Mouse (Mus musculus): ENCODE data around the gene Zmym2. TPM values are rescaled to one million over a fixed set of nuclear protein-coding genes. Genes with fewer than 3 reads are reported as not detected.
"Not testable (repeated sequence)": the region's sequence is repeated elsewhere in the genome, so short reads cannot be mapped to it uniquely, and the experiment has no call there.

Zmym2 gene
- total RNA-seq (2021): 10 to 100 TPM; 84.9 to 91.3 TPM

- peak; percentile 60 to 67 for DNase-seq (ENCODE audit: extremely low spot score in 1 of 2, low spot score in 1 of 2)
Measured at GRCm38 (mm10) chr14:56886594-56887513, at the start of gene Zmym2. TSS of gene Zmym2 (plus strand) at chr14:56886653.

GRCm38 (mm10) chr14:56844033-56844432 is 42.4 kb upstream of the Zmym2 start:
- no peak for DNase-seq (ENCODE audit: extremely low spot score in 1 of 2, low spot score in 1 of 2)

GRCm38 (mm10) chr14:56844507-56844906 is 41.9 kb upstream of the Zmym2 start:
- DNase-seq (ENCODE audit: extremely low spot score in 1 of 2, low spot score in 1 of 2): no peak

- no peak for DNase-seq (ENCODE audit: extremely low spot score in 1 of 2, low spot score in 1 of 2)
Measured at GRCm38 (mm10) chr14:56848322-56848721, 38.1 kb upstream of the Zmym2 start.

GRCm38 (mm10) chr14:56849681-56850080 is 36.8 kb upstream of the Zmym2 start:
- DNase-seq (ENCODE audit: extremely low spot score in 1 of 2, low spot score in 1 of 2): no peak

GRCm38 (mm10) chr14:56864041-56864440 is 22.4 kb upstream of the Zmym2 start:
- DNase-seq (ENCODE audit: extremely low spot score in 1 of 2, low spot score in 1 of 2): no peak

GRCm38 (mm10) chr14:56864641-56865040 is 21.8 kb upstream of the Zmym2 start:
- DNase-seq (ENCODE audit: extremely low spot score in 1 of 2, low spot score in 1 of 2): no peak

- DNase-seq (ENCODE audit: extremely low spot score in 1 of 2, low spot score in 1 of 2): not testable (repeated sequence)
Measured at GRCm38 (mm10) chr14:56865112-56865511, 21.3 kb upstream of the Zmym2 start.

GRCm38 (mm10) chr14:56873525-56873924 is 12.9 kb upstream of the Zmym2 start:
- no peak for DNase-seq (ENCODE audit: extremely low spot score in 1 of 2, low spot score in 1 of 2)

- DNase-seq (ENCODE audit: extremely low spot score in 1 of 2, low spot score in 1 of 2): no peak
Measured at GRCm38 (mm10) chr14:56875586-56876159, 10.8 kb upstream of the Zmym2 start.

GRCm38 (mm10) chr14:56881271-56881670 is 5.2 kb upstream of the Zmym2 start:
- DNase-seq (ENCODE audit: extremely low spot score in 1 of 2, low spot score in 1 of 2): no peak

- DNase-seq (ENCODE audit: extremely low spot score in 1 of 2, low spot score in 1 of 2): no peak
Measured at GRCm38 (mm10) chr14:56883431-56883830, 3.0 kb upstream of the Zmym2 start.

GRCm38 (mm10) chr14:56885308-56885771 is 1.1 kb upstream of the Zmym2 start:
- DNase-seq (ENCODE audit: extremely low spot score in 1 of 2, low spot score in 1 of 2): peak; percentile 59 to 76

GRCm38 (mm10) chr14:56885986-56886593 is 363 bp upstream of the Zmym2 start:
- peak; percentile 60 to 80 for DNase-seq (ENCODE audit: extremely low spot score in 1 of 2, low spot score in 1 of 2)

GRCm38 (mm10) chr14:56887514-56887880 is 1.0 kb downstream of the Zmym2 start:
- DNase-seq (ENCODE audit: extremely low spot score in 1 of 2, low spot score in 1 of 2): no peak

- DNase-seq (ENCODE audit: extremely low spot score in 1 of 2, low spot score in 1 of 2): peak; percentile 38 to 51
Measured at GRCm38 (mm10) chr14:56887887-56888286, 1.4 kb downstream of the Zmym2 start.

GRCm38 (mm10) chr14:56888416-56888815 is 2.0 kb downstream of the Zmym2 start:
- DNase-seq (ENCODE audit: extremely low spot score in 1 of 2, low spot score in 1 of 2): no peak

- DNase-seq (ENCODE audit: extremely low spot score in 1 of 2, low spot score in 1 of 2): no peak
Measured at GRCm38 (mm10) chr14:56894417-56894816, 8.0 kb downstream of the Zmym2 start.

GRCm38 (mm10) chr14:56896521-56896920 is 10.1 kb downstream of the Zmym2 start:
- no peak for DNase-seq (ENCODE audit: extremely low spot score in 1 of 2, low spot score in 1 of 2)

GRCm38 (mm10) chr14:56897475-56897874 is 11.0 kb downstream of the Zmym2 start:
- no peak for DNase-seq (ENCODE audit: extremely low spot score in 1 of 2, low spot score in 1 of 2)

GRCm38 (mm10) chr14:56899656-56900055 is 13.2 kb downstream of the Zmym2 start:
- no peak for DNase-seq (ENCODE audit: extremely low spot score in 1 of 2, low spot score in 1 of 2)

All from layer of hippocampus, postnatal 25 days (tissue).